Mouse (Mus musculus): ENCODE data around the gene Bag1.

The Bag1 gene

DNA sequence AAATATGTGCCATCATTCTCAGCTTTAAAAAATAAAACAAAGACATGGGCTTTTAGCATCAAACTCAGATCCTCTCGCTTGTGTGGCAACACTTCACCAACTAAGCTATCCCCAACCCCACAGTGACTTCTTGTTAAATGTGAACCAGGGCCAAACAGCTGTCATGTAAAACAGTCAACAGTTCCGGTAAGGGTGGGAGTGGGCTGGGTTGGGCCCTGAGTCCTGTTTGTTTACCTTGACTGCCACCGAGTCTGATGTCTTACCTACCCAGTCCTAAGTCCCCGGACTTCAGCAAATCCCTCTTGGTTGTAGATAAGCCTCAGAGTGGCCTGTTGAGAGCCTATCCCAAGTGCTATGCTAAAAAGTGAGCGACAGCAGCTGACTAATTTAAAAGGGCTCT lies 14.4 kb downstream of the Bag1 start:
- DNase-seq, result no peak

DNA sequence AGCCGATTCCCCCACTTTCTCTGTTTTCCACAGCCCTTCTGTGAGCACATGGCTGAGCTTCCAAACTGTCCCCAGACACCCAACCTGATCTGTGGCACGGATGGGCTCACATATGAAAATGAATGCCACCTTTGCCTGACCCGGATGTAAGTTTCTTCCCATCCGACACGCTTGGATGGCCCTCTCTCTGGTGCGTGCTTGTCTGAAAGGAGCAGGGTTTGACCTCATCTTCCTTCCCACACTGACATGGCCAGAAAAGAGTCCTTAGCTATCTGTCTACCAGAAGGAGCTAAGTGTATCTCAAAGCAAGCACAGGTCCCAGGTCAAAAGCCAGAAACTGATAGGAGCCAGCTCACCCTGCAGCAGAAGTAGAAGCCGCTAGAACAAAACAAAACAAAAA lies 19.0 kb downstream of the Bag1 start:
- no peak for DNase-seq

GRCm38 (mm10) chr4:40925568-40925967 lies 22.5 kb downstream of the Bag1 start:
- no peak for DNase-seq

GRCm38 (mm10) chr4:40923087-40923651 lies 24.9 kb downstream of the Bag1 start:
- no peak for DNase-seq

GRCm38 (mm10) chr4:40921288-40921687 lies 26.8 kb downstream of the Bag1 start:
- no peak for DNase-seq

DNA sequence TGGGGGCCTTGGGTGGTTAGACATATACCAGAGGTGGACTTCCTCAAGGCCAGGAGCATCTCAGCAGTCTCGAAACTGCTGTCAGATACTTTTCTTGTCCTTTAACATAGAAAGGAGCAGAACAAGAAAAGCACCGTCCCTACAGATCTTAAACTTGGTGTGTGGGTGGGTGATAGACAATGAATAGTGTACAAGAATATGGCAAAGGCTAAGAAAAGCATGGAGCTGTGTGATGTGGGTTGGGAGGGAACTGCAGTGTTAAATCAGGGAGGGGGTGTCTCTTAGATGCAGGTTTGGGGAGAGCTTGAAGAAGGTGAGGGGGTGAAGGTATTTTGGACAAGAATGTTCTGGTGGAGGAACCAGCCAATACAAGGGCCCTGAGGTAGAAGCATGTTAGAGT lies 27.5 kb downstream of the Bag1 start:
- no peak for DNase-seq

DNA sequence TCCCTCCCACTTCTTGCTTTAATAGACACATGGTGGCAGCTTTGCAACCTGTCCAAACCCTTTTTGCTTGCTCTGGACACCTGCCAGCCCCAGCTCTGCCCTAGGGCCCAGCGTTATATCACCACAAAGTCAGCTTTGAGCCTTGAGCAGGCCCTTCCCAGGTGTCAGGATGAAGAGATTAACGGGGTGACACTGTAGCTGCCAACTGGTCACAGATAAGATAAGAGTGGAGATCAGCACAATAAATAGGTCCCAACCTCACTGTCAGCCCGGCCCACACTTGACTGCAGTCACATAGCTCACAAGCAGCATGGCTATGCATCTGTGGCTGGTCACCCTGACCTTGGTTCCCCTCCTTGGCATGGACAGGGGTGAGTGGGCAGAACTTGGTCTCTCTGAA lies 28.3 kb downstream of the Bag1 start, which contains the start of gene Spink4:
TSS of gene Spink4 (plus strand) at position 268 of the 400 bp plus-strand sequence.
- DNase-seq, result no peak

DNA sequence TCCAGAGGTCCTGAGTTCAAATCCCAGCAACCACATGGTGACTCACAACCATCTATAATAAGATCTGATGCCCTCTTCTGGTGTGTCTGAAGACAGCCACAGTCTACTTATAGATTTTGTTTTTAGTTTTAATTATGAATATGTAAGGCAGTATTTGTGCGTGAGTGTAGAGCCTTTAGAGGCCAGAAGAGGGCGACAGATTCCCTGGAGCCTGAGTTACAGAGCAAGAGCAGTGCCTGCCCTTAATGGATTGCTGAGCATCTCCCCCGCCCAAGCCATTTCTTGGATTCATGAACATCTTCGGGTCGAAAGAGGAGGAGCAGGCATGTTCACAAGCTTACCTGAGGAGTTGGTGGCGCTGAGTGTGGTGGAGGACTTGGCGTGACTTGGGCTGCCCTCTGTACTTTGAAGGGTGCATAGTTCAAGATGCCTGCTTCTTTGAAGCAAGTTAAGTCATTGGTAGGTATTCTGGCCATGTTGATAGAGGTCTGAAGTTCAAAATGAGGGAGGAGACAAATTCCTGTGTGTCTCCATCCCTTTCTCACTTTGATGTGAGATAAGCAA lies 31.4 kb downstream of the Bag1 start:
- no peak for DNase-seq

GRCm38 (mm10) chr4:40915947-40916346 lies 32.1 kb downstream of the Bag1 start:
- no peak for DNase-seq

DNA sequence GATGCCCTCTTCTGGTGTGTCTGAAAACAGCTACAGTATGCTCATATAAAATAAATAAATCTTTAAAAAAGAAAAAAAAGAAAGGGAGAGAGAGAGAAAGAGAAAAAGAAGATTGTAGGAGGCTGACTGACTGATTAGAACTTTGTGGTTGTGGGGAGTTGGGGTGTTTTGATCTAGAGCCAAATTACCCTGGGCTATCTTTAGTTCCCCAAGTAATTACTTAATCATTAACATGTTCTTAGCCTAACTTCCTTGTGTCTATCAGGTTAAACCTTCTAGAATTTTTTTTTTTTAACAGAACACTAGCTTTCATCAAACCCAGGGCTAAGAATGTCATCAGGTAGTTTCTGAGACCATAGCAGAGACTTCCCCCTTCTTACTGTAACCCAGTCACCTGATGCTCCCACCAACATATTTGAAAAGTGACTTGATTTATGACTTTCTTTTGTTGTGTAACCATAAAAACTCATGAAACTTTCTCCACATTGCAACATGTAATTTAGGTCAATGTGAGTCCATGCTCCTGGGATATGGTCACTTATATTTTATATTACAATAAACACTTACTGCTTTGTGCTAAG lies 33.7 kb downstream of the Bag1 start:
- DNase-seq, result no peak

GRCm38 (mm10) chr4:40908261-40908969 lies 39.7 kb downstream of the Bag1 start:
- DNase-seq, result peak; percentile 60 to 80

DNA sequence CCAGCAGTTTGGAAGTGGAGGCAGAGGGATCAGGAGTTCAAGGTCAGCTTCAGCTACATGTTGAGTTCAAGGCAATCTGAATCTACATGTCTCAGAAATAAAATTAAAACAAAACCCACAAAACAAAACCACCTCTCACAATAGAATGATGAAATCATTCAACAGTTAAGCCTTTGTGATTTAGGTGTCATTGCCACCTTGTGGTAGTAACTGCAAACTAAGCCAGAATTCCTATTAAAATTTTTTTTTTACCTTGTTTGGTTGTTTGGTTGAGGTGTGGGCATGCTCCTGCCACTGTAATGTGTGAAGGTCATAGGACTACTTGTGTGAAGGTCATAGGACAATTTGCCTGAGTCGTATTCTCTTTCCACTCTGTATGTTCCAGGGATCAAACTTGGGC lies 41.8 kb downstream of the Bag1 start:
- peak in 1 of 2 experiments; percentile 21 for DNase-seq

DNA sequence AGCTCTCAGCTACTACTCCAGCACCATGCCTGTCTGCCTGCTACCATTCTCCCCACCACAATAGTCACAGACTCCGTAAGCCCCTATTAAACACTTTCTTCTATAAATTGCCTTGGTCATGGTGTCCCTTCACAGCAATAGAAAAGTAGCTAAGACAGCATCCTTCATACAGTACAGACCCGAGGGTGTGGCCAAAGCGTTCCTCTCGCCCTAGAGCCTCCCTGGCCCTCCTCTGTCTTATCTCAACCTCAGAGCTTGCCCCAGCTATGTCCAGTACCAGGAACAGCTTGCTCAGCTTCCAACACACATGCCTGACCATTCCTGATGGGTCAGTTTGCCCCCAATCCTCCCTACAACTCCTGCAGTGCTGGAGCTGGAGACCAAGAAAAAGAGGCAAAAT lies 47.5 kb downstream of the Bag1 start:
- DNase-seq, result no peak

DNA sequence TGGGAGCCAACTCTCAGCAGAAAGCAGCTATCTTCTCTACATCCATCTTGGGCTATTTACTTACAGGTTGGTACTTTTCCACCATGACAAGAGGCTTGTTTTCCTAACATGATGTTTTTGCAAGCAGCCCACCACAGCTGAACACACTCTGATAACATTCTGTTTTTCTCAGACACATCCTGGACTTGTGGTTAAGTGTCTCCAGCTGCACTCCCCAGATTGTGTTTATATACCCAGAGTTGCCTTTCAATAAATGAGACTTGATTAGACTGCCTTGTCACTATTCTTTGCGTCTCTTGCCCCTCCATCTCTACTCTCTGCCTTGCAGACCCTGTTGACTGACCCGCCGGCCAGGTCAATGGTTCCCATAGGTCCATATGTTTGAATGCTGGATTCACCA lies 48.0 kb downstream of the Bag1 start:
- no peak for DNase-seq

DNA sequence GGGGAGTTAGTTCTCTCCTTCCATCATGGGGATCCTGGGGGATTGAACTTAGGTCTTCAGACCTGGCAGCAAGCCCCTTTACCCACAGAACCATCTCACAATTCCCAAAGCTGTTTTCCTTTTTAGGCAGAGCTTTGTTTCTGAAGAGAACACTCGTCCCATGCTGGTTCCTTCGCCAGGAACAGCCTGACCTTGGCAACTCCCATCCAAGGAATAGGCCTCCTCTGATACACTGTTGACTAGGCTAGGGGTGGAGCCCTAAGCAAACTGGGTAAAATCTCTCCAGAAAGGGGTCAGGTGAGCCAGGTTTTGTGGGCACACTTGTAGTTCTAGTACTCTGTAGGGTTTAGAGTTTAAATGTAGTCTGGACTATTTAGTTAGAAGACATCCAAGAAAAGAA lies 48.8 kb downstream of the Bag1 start:
- DNase-seq, result no peak

- DNase-seq, result no peak
These were observed 49.5 kb downstream of the Bag1 start for GRCm38 (mm10) chr4:40898476-40899044.

- DNase-seq, result no peak
These were observed 52.4 kb downstream of the Bag1 start for GRCm38 (mm10) chr4:40895646-40896045.

- no peak for DNase-seq
These were observed 53.0 kb downstream of the Bag1 start for GRCm38 (mm10) chr4:40895118-40895517.

- DNase-seq, result no peak
These were observed 56.9 kb downstream of the Bag1 start for GRCm38 (mm10) chr4:40891206-40891605.

GRCm38 (mm10) chr4:40889983-40890382 lies 58.1 kb downstream of the Bag1 start:
- DNase-seq, result no peak

GRCm38 (mm10) chr4:40889252-40889651 lies 58.8 kb downstream of the Bag1 start:
- DNase-seq, result no peak

DNA sequence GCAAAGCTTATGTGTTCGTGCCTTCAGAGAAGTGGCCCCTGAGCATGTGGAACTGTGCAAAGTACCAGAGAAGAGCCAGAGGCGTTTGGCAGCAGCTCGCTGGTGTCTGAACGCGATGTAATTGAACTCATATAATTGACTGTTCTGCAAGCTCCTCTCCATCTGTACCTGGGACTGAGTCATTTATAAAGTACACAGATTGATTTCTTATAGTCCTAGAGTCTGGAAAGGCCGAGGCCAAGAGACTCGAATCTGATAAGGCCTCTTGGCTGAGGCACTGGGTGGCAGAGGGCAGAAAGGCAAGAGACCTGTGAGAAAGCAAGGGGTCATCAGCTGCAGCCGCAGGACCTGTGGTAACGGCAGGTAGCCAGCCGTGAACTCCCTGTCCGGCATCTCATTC lies 59.3 kb downstream of the Bag1 start:
- no peak for DNase-seq

Data from lung, postnatal 4 days (tissue).